Mouse (Mus musculus): ENCODE results near the gene Radil.

The Radil gene

DNA sequence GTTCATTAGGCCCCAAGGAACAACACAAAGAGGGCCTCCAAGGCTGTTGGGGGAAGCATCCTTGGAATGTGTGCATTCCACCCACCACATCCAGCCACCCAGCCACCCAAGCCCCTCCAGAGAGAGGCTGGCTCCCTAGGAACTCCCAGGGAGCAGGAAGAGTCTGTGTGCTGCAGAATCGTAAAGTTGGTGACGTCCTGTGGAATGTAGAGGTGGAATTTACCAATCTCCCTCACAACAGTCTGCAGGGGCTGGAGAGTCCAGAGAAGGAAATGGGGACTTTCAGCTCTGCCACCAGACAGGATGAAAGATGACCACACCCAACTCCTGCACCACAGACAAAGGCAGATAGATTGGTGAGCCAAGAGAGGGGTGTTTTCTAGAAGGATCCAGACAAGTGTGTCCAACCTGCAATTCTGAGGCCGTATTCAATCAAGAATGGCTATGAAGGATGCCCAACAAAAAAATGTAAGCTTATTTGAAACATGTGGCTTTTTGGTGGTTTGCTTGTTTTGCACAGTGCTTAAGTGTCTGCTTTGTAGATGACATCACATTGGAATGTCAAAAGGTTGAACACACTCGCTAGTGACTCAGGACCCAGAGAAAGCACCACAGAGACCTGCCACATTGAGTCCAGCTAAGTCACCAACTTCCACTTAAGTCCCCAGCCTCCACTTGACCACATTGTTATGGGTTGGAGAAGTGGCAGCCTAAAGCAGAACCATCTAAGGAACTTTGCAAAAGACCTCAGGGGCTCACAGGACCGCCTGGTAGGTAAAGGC lies 5.7 kb downstream of the Radil start:
- in situ Hi-C loops (cut with MboI, MseI) = no loop called here

DNA sequence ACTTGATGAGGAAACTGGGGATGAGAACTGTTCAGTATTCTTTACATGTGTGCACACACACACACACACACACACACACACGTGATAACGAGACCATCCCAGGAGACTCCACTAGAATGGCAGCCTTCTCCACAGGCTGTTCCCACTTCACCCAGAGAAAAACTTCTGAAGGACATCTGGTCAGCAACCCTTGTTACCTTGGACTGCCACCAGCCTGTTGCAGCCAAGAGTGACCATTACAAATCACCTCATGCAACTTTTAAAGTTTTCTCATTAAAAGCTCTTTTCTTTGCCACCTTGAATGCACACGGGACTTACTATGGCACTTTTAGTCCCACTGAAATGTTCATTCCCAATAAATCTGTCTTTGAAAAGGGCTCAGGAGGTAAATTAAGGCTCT lies 13.6 kb downstream of the Radil start:
- in situ Hi-C loops (cut with MboI, MseI) = no loop called here

DNA sequence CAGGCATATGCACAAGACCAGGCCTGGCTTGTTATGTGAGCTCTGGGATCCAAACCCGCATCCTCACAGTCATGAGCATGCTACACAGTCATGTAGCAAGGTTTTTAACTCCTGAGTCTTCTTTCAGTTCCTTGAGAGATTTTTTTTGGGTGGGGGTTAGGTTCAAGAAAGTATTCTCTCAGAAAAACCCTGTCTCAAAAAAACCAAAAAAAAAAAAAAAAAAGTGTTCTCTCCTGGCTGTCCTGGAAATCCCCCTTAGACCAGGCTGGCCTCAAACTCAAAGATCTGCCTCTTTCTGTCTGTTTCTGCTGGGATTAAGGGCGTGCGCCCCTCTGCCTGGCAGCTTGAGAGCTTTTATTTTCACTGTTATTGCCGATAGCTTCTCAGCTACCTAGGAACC lies 15.5 kb downstream of the Radil start:
- in situ Hi-C loops (cut with MboI, MseI) = no loop called here

- in situ Hi-C loops (cut with MboI, MseI) = no loop called here
Measured at GRCm38 (mm10) chr5:142529915-142530314, 21.0 kb downstream of the Radil start, which contains the start of gene Papolb. TSS of gene Papolb (minus strand) at chr5:142530076.

DNA sequence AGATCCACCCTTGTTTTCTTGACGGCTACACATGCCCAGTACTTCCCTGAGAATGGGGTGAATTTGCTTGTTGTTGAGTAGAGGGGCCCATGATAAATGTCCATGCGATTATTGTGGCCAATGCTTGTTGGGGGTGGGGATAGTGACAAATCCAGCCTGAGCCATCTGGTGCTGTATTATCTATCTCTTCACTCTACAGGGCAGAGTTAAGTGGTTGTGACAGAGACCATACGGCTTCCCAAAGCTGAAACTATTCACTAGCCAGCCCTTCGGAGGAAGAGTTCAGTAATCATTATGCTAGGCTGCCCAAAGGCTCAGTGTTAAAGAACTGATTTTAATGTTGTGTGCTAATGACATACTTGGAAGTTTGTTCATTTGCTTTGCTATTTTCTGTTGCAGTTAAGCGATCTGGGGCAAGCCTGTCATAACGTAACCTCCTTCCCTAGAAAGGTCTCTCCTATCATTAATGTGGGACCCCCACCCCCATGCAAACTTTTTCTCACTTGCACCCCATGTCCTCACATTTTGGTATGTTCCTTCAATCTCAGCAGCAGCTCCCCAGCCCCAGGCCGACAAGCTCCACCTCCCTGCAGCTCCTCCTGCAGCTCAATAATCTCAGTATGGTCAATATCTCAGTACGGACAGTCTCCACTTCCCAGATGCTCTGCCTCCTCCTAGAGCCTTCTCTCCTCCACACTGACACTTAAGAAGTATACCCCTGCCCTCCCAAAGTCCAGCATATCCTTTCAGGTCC lies 26.0 kb downstream of the Radil start:
- in situ Hi-C loops (cut with MboI, MseI) = no loop called here

DNA sequence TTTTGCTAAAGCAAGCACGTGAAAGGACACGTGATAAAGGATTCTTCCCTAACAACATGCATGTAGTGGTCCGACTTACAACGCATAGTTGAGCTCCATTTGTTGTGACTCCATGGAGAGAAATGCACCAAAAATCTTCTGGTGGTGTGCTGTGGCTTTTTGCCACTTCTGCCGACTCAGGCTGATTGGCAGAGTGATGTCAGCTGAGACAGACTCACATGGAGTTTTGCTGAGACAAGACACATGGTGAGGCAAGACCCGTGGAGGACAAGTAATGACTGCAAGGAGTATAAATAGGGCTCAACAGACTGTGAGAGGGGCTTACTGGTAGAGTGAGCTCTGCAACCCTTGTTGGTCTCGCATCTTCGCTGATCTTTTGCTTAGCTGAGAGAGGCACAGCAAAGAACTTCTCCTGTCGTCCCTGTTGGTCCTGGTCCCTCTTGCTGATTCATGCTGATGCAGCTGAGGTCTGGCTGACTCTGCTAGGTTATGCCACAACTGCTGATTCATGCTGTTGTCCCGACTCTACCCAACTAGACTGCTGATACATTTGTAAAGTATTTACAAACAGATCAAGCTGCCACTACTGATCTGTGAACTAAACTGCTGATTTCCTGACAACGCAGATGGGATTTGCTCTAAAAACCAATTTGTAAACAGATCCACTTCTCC lies 29.6 kb downstream of the Radil start:
- in situ Hi-C loops (cut with MboI, MseI) = no loop called here

DNA sequence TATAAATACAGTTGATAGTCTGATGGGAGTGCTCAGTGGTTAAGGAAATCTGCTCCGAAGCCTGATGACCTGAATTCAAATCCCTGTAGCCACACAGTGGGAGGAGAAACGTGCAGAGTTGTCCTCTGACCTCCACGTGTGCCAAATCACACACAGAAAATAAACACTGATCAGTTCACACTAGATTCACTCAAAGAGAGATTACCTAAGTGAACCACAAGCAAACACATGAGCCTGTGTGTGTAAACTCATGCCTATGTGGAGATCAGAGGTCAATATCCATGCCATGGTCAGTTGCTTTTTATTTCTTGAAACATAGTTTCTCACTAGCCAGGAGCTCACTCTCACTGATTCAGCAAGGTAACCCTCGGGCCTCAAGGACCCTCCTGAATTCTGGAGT lies 30.5 kb downstream of the Radil start:
- in situ Hi-C loops (cut with MboI, MseI) = no loop called here

DNA sequence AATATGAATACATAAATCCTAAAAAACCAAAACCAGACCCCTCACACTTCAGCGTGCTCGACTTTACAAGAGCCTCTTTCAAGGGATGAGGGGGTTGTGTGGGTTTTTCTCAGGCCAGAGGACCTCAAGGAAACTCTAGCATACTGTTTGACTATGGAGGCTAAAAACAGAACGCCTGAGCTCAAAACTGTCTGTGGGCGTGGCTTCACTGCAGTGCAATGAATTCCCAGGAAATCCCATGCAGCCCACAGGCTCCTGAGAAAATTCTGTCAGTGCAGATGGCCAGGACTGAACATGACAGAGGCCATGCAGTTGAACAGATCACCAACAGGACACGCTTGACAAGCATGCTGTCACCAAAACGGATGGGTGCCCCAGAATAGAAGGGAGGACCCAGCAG lies 31.9 kb downstream of the Radil start:
- in situ Hi-C loops (cut with MboI, MseI) = no loop called here

DNA sequence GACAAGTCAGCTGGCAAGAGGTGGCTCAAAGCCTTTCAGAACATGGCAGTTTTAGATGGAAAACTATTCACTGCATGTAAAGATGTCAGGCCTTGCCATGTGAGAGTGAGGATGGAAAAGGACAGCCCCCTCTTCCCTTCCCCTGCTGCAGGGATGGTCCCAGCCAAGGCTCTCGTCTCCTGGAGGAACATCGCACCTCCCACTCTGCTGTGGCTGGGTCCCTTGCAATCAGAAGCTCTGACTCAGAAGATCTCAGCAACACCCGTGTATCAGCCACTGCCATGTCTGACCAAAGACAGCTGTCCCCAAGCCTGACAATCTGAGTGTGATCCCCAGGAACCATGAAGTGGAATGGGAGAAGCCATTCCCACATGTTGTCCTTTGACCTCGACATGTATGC lies 38.8 kb downstream of the Radil start:
- in situ Hi-C loops (cut with MboI, MseI) = no loop called here

DNA sequence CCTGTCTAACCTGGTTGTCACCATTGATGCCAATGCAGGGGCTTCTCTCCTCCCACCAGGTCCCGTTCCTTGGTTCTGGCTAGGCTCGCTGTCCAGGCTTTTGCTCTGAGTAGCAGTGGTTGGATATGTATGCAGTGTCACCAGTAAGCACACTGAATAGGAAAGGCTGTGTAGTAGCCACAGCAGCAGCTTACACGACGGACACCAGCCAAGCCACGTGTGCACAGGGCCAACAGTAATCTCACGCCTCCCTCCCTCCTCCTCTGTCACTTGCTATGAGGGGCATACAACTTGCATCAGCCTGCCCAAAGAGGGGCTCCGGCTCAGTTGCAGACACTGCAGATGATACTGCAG lies 40.9 kb downstream of the Radil start:
- in situ Hi-C loops (cut with MboI, MseI) = no loop called here

GRCm38 (mm10) chr5:142509141-142510060 lies 41.5 kb downstream of the Radil start:
- in situ Hi-C loops (cut with MboI, MseI) = no loop called here

DNA sequence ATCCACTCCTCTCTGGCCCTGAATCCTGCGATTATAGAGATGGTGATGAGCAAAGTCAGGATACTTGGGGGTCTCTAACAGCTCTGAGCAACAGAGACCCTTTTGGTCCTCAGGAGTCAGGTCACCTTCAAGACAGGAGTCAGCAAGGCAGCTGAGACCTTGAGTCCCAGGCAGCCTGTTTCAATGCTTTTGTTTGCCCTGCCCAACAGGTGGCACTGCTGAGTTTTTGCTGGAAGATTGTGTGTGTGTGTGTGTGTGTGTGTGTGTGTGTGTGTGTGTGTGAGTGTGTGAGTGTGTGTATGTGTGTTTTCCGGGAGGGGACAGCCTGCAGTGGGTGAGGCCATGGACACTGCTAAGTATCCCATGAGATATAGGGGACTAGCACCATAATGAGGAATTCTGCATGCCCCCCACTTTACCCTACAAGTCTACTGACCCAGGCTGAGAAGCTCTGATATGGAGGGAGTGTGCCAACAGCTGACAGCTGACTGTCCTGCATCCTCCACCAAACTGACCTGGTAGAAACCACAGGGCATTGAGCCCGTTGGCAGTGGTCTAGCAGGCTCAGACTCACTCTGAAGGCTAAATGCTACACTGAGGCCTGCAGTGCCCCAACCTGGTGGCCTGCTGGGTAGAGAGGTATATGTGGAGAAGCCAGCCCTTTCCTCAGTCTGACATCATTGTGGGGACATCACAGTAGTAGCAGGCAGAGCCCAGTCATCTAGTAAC lies 45.0 kb downstream of the Radil start:
- in situ Hi-C loops (cut with MboI, MseI) = no loop called here

GRCm38 (mm10) chr5:142504175-142504574 lies 46.7 kb downstream of the Radil start:
- in situ Hi-C loops (cut with MboI, MseI) = no loop called here

DNA sequence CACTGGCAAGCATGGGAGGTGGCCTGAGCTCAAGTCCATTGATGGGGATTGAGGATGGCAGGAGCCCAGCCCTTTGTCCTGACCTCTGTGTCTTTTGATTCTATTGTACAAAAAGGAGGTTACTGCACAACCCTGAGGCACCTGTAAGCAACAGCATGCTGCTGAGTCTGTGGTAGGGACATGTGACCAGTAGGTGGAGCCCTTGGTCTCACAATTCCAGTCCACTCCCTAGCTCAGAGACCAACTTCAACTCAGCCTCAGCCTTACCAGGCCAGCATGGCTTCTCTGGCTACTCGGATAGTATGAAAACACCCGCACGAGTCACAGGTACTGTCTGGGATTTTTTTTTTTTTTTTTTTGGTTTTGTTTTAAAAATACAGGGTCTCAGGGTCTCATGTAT lies 48.5 kb downstream of the Radil start:
- in situ Hi-C loops (cut with MboI, MseI) = no loop called here

DNA sequence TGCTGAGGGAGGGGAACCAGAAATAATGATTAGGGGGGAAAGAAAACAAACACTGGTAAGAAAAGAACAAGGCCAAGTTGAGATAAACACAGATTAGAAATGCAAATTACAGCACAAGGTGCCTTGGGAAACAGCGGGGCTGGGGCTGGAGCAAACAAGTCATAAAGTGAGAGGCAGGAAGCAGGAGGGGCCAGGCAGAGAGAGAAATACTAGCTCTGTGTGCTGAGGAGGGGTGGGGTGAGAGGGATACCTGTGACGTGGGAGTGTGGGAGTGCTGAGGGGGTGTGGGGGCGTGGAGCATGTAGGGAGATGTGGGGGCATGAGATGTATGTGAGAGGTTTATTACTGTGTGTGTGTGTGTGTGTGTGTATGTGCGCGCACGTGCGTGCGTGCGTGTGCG lies 50.0 kb downstream of the Radil start:
- in situ Hi-C loops (cut with MboI, MseI) = no loop called here

GRCm38 (mm10) chr5:142498964-142499363 lies 51.9 kb downstream of the Radil start:
- in situ Hi-C loops (cut with MboI, MseI) = loop anchor here in 1 of 2 experiments (10.0 kb wide), 1 partner anchor 336 kb away; no protein-coding TSS in a partner anchor

GRCm38 (mm10) chr5:142495321-142496096 lies 55.4 kb downstream of the Radil start:
- in situ Hi-C loops (cut with MboI, MseI) = loop anchor here in 1 of 2 experiments (10.0 kb wide), 1 partner anchor 339 kb away; no protein-coding TSS in a partner anchor

- in situ Hi-C loops (cut with MboI, MseI) = loop anchor here in 1 of 2 experiments (10.0 kb wide), 1 partner anchor 341 kb away; no protein-coding TSS in a partner anchor
Measured at GRCm38 (mm10) chr5:142493307-142493706, 57.6 kb downstream of the Radil start.

DNA sequence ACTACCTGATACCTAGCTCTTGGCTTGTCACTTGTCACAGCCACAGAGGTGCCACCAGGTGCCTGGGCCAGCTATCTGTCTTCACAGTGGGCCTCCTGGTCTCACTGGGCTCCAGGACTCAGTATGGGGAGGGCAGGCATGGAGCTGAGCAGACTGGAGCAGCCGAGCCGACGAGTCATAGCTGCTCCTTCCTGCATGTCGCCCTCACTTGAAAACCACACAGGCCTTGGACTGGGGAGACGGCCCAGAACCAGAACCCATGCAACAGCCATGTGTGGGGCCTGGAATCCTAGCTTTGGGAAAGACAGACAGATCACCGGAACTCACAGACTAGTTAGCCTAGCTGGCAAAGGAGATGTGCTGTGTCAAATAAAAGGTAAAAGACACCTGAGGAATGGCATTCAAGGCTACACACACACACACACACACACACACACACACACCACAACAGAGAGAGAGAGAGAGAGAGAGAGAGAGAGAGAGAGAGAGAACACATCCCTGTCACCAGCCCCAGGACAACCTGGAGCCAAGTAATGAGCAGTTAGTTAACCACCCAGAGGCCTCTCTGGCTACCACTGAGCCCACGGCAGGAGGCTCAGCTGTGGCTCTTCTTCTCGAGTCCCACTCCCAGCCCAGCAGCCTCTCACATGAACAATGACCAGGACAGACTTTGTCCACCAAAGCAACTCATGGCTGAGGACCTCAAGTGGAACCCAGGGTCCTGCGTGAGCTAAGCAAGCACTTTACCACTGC lies 60.8 kb downstream of the Radil start:
- in situ Hi-C loops (cut with MboI, MseI) = loop anchor here in 1 of 2 experiments (10.0 kb wide), 1 partner anchor 345 kb away; no protein-coding TSS in a partner anchor

Measured in T-helper 17 cell (primary cell).